Mouse (Mus musculus) embryo, embryonic 10.5 days (tissue): ENCODE measurements around the gene Lyst.
"Not testable (repeated sequence)": the region's sequence is repeated elsewhere in the genome, so short reads cannot be mapped to it uniquely, and the experiment has no call there.

Experiments
- DNase-seq: peaks from one replicate; pipeline ENCODE4 v3.0.0-alpha.2; 2015; ENCODE audit warnings: low spot score

Gene Lyst

DNA sequence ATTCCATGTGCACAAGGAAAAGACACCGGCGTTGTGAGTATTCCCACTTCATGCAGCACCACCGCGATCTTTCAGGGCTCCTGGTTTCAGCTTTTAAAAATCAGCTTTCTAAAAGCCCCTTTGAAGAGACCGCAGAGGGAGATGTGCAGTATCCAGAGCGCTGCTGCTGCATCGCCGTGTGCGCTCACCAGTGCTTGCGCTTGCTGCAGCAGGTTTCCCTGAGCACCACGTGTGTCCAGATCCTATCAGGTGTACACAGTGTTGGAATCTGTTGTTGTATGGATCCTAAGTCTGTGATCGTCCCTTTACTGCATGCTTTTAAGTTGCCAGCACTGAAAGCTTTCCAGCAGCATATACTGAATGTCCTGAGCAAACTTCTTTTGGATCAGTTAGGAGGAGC is 45.0 kb downstream of the Lyst start:
- no peak for DNase-seq

DNA sequence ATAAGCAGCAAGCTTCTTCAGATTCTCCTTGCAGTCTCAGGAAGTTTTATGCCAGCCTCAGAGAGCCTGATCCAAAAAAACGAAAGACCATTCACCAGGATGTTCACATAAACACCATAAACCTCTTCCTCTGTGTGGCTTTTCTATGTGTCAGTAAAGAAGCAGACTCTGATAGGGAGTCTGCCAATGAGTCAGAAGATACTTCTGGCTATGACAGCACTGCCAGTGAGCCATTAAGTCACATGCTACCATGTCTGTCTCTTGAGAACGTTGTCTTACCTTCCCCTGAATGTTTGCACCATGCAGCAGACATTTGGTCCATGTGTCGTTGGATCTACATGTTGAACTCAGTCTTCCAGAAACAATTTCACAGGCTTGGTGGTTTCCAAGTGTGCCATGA is 47.4 kb downstream of the Lyst start:
- DNase-seq, result no peak

DNA sequence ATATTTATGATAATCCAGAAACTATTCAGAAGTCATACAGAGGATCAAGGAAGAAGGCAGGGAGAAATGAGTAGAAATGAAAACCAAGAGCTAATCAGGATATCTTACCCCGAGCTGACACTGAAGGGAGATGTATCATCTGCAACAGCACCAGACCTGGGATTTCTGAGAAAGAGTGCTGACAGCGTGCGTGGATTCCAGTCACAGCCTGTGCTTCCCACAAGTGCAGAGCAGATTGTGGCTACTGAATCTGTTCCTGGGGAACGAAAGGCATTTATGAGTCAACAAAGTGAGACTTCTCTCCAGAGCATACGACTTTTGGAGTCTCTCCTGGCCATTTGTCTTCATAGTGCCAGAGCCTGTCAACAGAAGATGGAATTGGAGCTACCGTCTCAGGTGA is 47.8 kb downstream of the Lyst start:
- DNase-seq, result no peak

DNA sequence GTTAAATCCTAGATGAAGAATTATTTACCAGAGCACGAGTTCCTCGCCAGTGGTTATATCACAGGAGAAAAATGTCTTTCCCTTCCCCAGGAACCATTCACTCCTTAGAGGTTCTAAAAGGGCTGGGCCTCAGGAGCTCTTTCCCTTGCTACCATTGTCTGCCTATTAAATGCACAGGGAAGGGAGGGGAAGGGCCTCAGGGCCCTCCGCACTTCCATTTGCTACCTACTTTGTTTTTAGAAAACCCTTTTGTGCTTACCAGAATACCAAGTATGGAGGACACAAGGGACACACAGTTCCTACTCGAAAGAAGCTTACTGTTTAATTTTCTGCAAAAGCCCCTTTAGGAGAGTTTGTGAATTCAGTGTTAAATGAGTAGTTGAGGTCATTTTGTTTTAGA is 48.5 kb downstream of the Lyst start:
- DNase-seq, result peak; percentile 5

DNA sequence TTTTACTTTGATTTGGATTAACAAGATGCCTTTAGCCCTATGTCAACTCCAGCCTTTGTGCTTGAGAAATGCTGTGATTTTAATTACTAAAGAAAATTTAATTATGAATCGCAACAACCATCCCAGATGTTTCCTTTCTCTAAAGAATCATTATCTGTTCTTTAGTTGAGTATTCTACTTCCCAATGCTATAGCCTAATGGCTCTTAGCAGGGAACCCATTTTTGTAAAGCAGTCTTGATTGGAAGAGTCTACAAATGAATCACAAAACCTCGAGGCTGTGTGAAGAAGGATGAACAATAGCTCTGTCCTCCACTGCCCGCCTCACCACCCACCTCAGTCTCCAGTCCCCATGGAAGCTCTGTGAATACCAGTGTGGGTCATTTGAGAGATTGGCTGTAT is 57.1 kb downstream of the Lyst start:
- no peak for DNase-seq

DNA sequence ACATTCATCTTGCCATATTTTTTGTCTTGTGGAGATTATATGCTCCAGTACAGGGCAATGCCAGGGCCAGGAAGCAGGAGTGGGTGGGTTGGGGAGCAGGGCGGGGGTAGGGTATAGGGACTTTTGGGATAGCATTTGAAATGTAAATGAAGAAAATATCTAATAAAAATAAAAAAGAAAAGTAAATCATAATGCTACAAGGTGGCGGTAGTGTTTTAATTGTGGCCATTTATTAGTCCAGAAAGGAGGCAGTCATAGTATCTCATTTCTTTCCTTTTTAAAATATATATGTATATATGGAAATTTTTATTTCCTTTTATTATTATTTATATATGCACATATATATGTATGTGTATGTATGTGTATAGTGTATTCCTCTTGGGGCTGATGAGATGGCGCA is 65.3 kb downstream of the Lyst start:
- no peak for DNase-seq

DNA sequence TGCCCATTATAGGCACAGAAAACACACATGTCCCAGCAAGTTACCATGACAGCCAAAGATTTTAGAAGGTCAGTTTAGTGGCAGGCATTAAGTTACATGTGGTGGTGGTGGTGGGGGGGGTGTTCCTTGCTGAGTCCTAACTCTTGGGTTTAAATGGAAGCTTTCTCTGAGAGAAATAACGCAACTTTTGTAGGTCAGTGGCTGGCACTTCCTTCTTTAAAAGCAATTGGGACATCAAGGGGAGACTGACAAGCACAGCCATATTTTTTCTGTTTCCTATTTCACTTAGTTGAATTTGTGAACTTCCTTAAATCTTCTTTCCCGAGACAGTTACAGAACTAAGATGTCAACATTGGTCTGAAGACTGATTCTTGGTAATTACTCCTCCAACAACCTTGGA is 75.9 kb downstream of the Lyst start:
- DNase-seq, result not testable (repeated sequence)

DNA sequence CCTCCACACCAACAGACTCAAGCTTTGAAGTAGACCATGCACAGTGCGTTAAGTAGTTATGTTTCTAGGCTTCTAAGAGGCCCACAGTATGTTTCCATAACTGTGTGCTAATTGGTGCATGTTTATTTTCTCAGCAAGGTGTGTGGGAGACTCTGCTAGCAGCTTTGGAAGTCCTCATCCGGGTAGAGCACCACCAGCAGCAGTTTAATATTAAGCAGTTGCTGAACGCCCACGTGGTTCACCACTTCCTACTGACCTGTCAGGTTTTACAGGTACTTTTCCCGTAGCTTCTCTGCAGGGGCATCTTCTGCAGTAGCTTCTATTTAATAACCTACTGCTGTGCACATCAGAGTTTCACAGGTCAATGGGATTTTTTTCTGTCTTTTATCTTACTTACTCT is 80.5 kb downstream of the Lyst start:
- no peak for DNase-seq

DNA sequence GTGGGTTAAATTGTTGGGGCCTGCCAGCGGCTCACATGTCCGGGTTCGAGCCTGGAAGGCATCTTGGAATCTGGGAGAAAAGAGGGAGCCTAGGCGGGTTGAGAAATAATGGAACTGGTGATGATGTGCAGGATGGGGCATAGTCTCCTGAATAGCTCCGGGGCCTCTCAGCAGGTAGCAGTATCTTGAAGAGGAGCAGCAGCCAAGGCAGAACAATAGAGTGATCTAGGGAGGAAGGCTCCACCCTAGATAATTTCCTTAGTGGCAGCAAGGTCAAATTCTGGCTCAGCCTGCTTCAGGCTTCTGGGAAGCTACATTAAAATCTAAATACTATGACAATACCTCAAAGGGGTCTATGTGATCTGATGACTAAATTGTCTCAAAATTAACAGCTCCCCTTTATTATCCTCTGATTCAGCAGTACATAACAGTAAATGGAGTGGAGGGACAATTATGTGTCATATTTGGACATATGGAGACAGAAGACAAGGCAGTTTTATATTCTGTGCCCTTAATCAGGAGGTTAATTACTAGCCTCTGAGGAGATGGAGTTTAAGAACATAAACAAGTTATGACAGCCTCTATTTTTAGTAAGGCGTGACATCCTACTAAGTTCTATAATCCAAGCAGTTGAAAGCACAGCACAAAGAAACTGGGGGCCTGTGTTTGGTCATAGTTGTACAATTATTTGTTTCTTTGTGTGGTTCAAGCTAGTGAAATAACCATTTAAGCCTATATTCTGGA is 81.6 kb downstream of the Lyst start:
- DNase-seq, result no peak

DNA sequence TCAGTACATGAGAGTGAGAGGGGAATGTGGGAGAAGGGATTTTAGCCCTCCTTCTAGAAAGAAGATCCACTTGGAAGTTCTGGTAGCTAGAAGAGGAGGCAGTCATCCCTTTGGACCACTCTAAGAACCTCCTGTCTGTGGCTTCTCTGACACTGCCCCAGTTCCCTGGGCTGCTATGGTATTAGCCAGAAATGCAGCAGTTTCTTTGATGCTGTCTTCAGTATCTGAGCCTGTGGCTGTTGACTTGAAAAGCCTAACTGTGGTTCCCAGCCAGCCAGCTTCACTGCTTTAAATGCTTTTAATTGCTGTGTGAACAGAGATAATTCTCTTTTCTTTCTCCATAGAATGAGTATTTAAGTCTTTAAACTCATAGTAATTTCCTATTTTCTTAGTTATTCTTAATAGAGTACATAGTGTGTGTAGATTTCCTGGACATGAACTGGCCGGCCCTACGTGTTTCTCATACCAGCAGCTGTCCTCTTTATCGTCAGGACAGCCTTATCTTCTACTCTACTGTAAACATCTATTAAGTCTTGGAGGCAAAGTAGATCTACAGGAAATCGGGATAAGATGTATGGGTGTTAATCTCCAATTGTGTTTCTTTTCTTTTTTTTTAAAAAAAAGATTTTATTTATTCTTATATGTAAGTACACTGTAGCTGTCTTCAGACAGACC is 84.6 kb downstream of the Lyst start:
- no peak for DNase-seq

DNA sequence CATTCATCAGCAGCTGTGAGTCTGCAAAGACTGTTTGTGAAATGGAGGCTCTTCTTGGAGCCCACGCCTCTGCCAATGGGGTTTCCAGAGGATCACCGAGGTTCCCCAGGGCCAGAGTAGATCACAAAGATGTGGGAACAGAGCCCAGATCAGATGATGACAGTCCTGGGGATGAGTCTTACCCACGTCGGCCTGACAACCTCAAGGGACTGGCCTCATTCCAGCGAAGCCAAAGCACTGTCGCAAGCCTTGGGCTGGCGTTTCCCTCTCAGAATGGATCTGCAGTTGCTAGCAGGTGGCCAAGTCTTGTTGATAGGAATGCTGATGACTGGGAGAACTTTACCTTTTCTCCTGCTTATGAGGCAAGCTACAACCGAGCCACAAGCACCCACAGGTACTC is 87.7 kb downstream of the Lyst start:
- DNase-seq, result no peak

DNA sequence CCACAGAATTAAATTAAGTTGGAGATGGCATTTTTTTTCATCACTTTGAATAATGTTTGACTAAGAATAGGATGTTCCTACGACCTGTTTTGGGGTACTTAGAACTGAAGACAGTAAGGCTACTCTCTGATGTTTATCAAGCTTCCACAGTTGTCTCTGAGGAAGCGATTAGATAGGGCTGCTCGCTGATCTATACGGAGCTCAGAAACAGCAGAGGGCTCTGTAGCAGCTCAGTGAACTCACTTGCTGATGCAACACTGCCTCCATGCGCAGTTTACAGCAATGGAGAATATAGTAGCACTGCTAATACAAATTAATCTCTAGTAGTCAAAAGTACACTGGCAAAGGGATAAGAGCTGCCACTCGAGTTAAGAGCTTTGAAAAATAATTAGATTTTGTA is 91.4 kb downstream of the Lyst start:
- no peak for DNase-seq

DNA sequence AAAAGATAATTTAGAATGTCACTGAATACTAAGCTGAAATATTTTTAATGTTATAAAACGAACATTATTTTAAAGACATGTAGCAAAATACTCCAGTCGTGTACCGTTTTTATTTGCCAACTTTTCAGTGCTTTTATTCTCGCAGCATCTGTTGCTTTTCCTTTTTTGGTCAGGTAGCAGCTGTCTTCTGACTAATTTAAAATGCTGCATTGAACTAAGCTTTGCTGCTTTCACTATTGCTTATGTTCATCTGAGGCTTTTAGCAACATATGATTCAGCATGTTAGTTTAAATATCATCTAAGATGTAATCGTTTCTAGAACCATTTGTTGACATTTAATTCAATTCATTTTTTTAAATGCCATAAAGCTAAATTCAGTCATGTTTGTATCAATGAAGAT is 113.3 kb downstream of the Lyst start:
- DNase-seq, result no peak

DNA sequence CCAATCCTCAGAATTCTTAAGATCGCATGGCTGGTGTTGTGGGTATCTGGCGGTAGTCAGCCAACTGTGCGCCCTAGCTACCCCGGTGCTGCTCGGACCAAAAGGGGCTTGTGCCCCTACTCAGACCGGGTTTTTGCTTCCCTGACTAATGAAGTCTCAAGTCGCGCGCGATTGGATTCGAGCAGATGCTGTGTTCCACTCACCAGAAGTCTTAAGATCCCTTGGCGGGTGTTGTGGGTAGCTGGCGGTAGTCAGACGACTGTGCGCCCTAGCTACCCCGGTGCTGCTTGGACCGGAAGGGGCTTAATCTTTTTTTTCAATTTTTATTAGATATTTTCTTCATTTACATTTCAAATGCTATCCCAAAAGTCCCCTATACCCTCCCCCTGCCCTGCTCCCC is 131.2 kb downstream of the Lyst start:
- not testable (repeated sequence) for DNase-seq

DNA sequence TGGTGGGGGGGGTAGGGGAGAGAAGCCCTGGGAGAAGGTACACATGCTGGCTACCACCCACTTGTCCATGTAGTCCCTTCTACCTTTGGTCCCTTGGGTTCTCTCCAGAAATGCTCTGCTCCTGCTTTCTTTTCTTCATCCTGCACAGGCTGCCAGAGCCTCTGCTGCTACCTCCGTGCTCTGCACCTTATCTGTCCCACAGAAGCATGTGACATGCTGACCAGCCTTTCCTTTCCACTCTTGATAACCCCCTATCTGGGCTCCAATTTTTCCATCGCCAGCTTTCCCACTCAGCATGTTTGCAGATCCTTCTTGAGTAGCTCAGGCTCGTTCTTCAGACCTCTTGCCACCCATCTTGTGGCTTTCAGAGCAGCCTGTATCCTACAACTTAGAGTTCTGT is 133.1 kb downstream of the Lyst start:
- no peak for DNase-seq

DNA sequence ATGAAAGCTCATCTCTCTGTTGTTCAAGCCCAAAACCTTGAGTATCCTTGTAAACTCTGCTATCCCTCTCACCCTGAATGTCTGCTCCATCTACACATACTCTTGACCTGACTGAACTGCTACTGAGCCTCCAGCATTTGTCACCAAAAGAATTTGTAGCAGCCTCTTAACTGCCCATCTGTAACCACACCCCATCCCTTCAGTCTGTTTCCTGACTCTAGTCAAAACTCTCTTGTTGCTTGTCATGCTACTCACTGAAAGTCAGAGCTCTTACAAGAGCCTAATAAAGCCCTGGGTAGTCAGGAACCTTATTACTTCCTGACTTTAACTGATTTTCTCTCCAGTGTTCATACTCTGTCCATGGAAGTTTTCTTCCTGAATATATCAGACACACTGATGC is 133.6 kb downstream of the Lyst start:
- no peak for DNase-seq

DNA sequence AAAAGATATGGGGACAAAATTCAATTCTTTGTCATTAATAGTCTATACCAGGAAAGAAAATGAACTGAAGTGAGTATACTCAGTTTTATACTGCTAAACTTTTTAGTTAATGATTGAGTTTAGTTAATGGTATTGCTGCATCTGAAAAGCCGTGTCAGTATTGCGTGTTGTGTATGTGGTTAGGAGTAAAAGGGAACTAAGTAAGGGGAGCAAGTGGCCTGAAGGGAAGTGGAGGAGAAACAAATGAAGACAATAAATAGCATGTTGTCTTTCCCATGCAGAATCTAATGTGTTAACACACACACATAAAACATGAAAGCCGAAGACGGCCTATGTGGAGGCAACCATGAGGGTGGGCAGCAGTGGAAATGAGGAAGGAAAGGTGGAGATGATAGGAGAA is 149.0 kb downstream of the Lyst start:
- no peak for DNase-seq

DNA sequence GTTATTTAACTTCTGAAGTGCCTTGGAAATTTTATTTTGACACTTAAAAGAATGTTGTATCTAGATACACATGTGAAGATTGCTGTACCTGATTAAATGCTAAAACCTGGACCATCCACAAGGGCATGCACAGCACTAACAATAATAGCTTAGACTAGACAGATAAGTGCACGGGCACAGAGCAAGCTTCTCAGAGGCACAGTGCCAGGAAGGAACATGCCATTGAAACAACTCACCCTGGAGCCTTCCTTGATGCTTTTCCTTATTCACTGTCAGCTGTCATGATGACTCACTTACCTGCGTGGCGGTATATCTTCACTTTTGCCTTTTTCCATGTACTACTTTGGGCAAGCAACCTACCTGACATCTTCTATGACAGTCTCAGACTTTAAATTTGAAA is 155.7 kb downstream of the Lyst start:
- DNase-seq, result no peak

DNA sequence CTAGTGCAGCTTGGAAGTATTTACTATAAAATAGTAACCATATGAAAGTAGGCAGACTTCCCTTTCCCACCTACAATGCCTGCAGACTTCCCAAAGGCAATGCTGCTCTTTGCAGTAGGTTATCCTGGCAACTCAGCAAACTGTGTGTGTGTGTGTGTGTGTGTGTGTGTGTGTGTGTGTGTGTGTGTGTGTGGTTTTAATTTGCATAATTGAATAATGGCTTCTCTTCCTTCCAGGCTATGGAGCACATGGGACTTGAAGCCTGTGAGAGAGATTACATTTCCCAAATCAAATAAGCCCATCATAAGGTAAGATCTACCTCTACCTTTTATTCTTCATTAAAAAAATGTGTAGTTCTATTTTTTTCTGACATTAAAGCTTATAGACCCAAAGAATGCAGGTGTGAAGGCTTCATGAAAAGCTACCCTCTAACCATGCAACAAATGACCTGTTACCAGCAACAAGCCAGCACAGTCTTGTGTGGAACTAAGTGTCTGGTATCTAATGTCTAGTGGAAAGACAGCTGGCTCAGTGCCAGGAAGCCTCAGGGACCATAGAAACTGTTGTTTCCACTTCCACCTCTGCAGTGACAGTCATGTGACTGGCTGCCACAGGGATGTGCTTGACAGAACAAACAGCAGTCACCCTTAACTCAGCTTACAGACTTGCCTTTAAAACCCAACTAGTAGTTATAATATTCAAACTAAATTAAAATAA is 185.7 kb downstream of the Lyst start:
- peak; percentile 22 for DNase-seq

DNA sequence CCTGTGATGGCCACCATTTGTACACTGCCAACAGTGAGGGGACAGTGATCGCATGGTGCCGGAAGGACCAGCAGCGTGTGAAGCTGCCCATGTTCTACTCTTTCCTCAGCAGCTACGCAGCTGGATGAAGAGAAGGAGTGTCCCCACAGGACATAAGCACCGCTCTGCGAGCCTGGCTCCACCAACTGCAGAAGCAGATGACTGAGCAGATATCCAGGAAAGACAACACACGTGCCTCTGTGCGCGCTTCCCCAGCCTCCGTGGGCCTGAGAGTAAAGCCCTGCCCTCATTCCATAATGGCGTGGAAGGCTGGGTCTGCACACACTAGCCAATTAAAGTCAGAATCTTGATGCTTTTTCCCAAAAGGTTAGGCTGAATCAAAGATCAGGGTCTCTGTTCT is 186.9 kb downstream of the Lyst start:
- no peak for DNase-seq

DNA sequence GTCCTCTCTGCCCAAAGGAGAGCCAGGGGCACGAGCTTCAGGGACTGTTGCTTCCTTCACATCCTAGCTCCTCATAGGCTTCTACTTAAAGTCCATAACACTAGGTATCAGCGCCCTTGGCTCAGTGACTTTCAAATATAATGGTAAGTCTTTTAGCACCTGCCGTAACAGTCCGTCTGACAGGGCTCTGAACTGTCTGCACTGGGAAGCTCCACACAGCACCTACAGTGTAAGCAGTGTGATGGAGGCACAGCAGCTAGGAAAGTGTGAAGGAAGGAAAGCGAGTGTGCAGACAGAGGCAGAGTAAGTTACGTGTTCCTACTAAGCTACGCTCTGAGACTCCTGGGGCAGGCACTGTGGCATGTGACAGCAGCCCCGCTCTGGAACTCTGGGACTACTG is 187.5 kb downstream of the Lyst start:
- DNase-seq, result no peak

DNA sequence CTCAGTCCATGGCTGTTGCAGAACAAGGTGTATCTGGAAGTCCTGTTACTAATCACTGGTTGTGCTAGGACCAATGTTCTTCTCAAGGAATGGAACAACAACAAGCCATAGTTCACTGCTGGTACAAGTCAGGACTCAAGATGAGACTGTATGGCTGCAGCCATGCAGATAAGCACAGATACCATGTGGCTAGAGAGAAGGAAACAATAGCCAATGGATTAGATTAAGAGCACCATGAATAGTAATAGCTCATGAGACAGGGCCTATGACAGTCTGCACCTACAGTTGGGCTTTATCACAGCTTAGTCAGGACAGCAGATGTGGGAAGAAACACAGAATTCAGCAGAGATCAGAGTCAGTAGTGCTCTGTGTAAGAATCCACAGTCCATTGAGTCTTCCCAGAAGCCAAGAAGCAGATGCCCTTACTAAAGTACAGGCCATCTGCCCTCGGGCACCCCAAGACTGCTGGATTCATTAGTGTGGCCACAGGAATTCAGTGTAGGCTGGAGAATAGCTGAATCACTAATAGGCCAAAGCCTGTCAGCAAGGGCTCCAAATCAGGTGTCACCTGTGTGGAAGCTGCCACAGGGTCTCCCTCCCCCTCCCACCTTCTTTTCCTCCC is 188.8 kb downstream of the Lyst start:
- DNase-seq, result no peak

DNA sequence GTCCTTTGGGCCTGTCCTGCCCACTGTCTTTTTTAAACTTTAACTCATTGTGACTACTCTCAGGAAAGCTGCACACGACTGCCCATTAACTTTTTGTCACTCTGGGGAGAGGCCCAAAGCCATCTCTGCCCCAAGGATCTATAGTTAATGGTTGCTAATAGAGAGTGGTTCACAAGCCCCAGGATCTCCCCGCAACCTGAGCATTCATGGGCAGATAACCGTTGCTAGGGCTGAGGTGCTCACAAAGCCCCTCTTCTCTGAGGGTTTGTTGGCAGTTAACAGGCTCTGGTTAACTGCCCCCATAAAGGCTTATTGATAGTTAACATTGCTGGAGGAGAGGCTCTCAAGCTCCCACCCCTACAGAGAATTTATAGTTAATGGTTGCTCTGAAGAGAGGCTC is 190.1 kb downstream of the Lyst start:
- no peak for DNase-seq
